Mouse (Mus musculus) adrenal gland (tissue): ENCODE results near the gene Gnl1.
"Not testable (repeated sequence)": the region's sequence is repeated elsewhere in the genome, so short reads cannot be mapped to it uniquely, and the experiment has no call there.

ENCODE experiments used
- intact Hi-C: fragments of 180-260 bp; cut with DNase I; formaldehyde crosslinking; loops from one replicate; pipeline ENCODE4 v1.15.1; 2025
- long read RNA-seq, 2 experiments: library from polyadenylated mRNA; unstranded; transcript quantifications; one replicate each; pipeline ENCODE4 v2.0.0; 2020; ENCODE audit warnings: borderline replicate concordance in 1 of 2; ENCODE audit not compliant: insufficient replicate concordance in 1 of 2

Gnl1 gene
- long read RNA-seq, experiment 1, transcript Gnl1-201 (12 exons, 2,848 nt) = major isoform, 16 of 19 reads
- long read RNA-seq, experiment 1, partial matches to known transcripts = 2 of 19 reads
- long read RNA-seq, experiment 1, other reads (novel, unspliced or antisense) = 1 of 19 reads
- long read RNA-seq, experiment 2, transcript Gnl1-201 (12 exons, 2,848 nt) = major isoform, 12 of 15 reads
- long read RNA-seq, experiment 2, partial matches to known transcripts = 3 of 15 reads
- long read RNA-seq, experiment 2, other reads (novel, unspliced or antisense) = 0 of 15 reads

DNA sequence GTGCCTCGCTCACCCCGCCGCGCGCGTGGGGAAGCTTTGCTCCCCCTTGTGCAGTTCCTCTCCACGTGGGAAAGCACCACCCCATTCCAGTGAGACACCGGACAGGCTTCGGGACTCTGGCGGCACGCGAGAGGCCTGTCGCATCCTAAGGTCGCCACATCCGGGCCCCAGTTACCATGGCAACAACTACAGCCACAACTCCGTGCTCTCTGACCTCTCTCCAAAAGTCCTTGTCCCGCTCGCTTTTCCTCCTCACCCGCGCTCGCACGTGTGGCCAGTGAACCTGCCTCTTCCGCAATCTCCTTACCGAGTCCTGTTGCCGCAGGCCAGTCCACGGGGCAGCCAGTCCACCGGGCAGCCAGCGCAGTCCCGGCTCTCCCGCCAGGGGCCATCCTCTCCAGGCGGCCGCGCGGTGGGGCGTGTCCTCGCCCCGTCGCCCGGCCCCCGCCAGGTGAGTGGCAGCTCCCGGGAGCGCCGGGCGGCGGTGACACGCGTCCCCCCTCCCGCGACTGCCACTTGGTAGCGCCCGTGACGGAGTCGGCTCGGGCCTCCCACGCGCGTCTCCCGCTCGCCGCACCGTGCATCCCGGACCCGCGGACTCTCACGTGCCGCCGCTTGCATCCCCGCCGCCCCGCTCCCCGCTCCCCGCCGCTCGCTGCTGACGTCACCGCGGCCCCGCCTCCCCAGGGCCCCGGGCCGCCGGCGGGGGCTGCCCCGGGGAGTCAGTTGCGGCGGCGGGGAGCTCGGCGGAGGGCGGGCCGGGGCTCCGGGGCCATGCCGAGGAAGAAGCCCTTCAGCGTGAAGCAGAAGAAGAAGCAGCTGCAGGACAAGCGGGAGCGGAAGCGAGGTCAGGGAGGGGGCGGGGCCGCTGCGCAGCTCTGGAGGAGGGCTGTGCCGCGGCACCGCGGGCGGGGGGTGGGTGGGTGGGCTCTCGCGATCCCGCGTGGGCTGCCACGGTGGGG, at the start of gene Gnl1, which contains the start of gene Prr3:
TSS of gene Gnl1 (plus strand) at position 451 of the 962 bp plus-strand sequence.
TSS of gene Prr3 (minus strand) at position 836 of the 962 bp plus-strand sequence.
- intact Hi-C loops = loop anchor here (5.0 to 10.0 kb wide), 2 partner anchors 57 to 145 kb away; partner anchors contain the start of gene Tubb5

DNA sequence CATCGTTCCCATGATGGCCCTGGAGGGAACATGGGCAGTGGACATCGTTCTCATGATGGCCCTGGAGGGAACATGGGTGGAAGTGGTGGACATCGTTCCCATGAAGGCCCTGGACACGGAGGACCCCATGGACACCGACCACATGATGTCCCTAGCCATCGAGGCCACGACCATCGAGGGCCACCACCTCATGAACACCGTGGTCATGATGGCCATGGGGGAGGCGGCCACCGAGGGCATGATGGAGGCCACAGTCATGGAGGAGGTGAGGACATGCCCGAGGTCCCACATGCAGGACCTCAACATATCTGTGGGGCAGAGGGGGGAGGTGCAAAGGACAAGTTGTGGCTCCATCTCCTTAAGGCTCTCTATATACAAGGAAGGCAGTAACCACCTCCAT, 49.0 kb upstream of the Gnl1 start:
- intact Hi-C loops = no loop called here

DNA sequence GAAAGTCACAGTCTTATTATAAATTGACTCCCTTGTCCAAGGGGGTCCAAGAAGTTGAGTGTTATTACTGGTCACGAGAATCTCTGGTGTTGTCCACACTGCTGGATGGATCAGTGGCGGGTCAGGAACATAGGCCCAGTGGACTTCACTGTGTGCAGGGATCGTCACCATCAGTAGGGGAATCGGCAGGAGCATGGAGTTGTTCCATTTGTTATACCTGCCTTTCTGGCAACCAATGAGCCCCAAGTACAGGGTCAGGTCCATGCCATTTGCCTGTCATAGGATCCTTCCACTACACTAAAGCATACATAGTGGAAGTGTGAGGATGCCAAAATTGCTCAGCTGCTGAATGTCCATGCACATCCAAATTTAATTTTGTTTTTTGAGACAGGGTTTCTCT, 47.0 kb upstream of the Gnl1 start:
- intact Hi-C loops = no loop called here

DNA sequence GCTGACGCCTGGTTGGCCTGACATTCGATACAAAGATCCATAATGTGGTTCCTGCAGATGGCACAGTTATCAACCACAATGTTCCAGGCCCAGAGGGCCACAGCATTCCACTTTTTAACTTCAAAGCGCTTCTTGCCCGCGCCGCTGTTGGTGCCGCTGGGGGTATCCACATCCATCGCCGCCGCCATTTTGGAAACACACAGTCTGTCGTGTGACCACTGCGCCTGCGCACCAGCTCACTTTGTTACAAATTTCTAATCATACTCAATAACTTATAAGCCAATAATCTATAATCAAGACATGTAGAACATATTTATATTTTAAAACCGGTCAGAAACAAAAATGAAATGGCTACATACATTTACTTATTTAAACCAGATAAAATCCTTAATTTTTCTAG, 43.9 kb upstream of the Gnl1 start:
- intact Hi-C loops = not testable (repeated sequence)

DNA sequence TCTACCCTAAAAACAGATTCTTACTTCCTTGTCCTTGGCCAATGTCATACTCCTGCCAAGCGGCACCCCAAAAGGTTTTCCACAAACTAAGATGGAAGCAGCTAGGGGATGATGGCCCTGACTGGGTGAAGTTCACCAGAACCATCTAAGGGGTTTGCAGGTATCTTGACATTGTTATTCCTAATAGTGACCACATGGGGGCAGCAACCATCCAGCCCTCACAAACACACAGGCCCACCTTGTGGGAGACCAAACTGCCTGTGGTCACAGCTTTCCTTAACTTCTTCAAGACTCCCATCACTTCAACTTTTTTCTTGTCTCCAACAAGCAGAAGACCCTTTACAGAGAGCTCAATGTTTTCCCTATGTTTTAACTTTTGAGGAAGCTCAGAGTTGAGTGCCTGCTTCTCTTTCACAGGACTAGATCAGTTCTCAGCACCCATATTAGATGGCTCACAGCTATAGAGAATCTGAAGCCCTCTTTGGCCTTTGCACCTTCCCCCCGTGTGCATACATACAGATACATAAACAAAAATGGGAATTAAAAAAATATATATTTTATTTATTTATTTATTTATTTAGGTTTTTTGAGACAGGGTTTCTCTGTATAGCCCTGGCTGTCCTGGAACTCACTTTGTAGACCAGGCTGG, 41.8 kb upstream of the Gnl1 start:
- intact Hi-C loops = loop anchor here (2.0 kb wide), 1 partner anchor 55 kb away; no protein-coding TSS in a partner anchor

DNA sequence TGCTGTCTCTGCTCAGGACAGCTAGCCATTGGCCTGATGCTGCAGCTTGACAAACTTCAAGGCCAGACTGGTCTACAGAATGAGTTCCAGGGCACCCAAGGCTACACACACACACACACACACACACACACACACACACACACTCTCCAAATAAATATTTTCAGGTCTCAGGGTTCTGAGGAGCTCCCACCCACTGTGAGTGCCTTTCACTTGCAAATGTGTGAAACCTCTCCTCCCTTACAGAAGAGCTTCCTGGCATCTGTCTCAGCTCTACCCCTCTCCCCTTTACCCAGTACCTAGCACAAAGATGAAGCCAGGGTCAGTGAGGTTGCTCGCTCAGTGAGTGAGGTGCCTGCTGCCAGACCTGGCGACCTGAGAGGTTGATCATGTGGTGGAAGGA, 40.5 kb upstream of the Gnl1 start:
- intact Hi-C loops = loop anchor here (2.0 kb wide), 1 partner anchor 54 kb away; no protein-coding TSS in a partner anchor

DNA sequence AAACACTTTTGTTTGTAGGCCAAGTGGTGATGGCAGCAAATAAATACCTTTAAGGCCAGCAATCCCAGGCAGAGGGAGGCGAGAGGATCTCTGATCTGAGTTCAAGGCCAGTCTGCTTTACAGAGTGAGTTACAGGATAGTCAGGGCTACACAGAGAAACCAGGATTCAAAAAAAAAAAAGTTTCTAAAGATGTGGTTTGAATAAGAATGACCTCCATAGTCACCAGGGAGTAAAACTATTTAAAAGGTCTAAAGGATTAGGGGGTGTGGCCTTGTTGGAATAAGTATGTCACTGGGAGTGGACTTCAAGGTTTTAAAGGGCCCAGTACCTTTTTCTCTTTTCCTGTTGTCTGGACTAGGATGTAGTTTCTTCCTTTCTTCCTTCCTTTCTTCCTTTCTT, 39.7 kb upstream of the Gnl1 start:
- intact Hi-C loops = loop anchor here (2.0 kb wide), 1 partner anchor 53 kb away; no protein-coding TSS in a partner anchor

DNA sequence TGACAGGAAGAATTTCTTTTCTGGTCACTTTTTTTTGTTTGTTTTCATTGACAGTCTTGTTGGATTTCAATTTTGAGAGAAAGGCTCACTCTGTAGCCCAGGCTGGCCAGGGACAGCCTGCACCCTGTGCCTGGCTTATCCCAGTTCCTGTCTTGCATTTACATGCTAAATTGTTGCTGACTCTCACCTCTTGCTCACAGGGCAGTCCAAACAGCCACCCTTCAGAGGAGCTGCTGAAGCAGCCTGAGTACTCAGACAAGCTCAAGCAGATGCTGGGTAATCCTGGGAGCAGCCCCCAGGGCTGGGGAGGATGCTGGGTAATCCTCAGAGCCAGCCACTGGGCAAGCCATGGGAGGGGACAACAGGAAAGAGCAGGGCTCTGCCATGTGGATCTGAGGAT, 28.7 kb upstream of the Gnl1 start:
- intact Hi-C loops = not testable (repeated sequence)

DNA sequence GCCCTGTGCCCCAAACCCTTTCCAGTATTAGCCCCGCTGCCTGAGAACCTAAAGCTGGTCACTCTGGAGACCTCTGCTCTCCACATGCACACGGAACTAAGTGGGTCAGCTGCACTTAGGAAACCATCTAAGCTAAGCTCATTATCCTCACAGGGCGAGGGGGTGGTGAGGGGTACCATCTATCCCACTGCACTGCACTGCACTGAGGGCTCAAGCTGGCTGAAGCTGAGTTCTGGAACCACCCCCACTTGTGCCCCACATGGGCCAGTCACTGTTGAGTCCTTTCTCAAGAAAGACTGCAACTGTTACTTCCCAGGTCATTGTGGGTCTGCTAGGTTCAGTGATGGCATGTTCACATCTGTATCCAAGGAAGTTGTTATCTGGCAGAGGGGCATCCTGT, 27.1 kb upstream of the Gnl1 start:
- intact Hi-C loops = not testable (repeated sequence)

DNA sequence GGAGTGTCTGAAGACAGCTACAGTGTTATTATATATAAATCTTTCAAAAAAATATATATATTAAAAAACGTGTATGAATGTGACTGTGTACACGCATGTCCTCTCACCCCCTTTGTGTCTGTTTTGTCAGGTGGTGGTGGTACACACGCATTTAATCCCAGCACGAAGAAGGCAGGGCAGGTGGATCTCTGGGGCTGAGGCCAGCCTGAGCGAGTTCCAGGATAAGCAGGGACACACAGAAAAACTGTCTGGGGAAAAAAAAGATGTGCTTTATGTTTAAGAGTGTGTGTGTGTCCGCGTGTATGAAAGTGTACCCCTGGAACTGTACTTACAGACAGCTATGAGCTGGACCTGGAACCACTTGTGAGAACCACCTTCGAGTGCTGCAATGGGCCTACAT, 25.0 kb upstream of the Gnl1 start:
- intact Hi-C loops = no loop called here

DNA sequence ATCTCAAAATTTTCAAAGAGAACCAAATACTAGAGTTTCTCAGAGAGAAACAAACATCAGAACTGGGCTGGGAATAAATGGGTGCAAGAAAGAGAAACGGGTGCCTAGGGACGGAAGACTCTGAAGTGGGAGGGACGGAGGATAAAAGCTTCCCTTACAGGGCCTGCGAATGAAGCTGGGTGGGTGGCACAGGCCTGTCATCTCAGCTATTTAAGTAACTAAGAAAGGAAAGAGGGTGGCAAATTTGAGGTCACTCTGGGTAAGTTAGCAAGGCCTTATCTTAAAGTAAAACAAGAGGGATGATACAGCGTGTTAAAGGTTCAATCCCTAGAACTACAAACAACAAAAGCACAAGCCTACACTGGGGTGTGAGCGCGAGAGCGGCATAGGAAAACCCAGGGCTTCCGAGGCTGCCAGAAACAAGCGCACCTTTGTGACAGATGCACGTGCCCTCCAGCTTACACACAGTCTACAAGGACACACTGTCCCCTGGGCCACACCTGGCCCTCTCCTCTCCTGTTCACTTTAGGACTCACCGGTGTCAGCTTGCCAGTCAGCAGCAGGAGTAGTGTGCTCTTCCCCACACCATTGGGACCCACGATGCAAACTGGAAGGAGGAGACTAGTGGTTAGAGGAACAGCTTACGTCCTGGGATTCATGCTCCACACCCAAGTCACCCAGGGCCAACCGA, 21.0 kb upstream of the Gnl1 start:
- intact Hi-C loops = no loop called here

DNA sequence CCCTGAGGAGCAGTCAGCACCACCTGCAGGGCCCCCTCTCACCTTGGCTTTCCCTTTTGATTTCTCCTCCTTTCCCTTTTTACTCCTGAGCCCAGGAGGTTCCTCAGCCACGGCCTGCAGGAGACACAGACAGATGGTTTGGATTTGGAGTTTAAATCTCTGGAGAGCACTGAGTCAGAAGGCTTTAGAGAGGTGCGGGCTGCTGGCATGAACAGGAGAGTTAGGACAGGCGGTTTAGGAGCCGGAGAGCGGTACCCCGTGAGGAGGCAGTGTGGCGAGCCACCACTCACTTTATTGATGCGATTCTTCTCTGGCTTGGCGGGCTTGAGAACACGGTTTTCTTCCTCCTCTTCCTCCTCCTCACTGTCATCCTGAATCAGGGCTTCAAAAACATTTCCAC, 16.4 kb upstream of the Gnl1 start:
- intact Hi-C loops = no loop called here

DNA sequence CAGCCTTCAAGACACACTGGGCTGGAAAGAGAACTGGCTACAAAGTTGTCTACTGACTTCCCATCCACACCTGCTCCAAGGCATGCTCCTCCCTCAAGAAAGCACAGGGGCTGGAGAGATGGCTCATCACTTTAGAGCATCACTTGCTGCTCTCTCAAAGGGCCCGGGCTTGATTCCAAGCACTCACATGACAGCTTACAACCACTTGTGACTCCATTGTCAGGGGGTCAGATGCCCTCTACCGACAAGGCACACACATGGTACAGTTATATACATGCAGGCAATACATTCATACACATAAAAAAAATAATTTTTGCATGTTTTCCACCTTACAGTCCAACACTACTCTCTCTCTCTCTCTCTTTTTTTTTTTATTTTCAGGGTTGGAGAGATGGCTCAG, 12.0 kb upstream of the Gnl1 start:
- intact Hi-C loops = no loop called here

DNA sequence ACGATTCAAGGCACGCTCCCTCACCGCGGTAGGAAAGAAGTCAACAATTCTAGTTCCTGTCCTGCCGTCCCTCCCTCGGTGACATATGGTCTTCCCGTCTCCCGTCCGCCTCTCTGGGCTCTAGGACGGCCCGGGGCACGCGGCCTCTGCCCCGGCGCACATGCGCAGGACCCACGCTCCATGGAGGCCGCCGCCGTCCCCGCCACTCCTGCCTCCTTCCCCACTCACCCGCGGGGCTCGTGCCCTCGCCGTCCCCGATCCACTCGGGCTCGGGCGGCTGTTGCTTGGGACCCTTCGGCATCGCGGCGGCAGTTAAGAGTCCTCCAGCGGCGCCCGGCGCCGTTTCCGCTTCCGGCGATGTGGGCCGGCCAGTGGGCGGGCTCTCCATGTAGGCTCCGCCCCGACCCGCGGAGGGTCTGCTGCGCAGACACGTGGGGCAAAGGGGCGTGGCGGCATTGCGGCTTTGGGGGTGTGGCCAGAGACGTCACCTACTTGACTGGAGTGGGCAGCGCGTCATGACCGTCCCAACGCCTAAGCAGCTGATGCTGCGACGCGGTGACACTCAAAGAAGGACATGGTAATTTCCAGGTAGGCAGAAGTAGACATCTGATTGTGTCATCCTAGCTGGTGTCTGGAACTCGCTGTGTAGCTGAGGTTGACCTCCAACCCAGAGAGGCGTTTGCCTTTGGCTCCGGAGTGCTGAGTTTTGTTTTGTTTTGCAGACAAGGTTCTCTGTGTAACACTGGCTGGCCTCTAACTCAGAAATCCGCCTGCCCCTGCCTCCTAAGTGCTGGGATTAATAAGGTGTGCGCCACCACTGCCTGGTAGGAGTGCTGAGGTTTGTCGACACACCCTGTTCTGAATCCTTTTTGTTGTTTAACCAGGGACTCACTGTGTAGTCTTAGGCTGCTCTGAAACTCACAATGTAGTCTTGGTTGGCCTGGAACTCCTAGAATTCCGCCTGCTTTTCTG, 9.9 kb upstream of the Gnl1 start, which contains the start of gene Abcf1:
TSS of gene Abcf1 (minus strand) at position 344 of the 972 bp plus-strand sequence.
- intact Hi-C loops = loop anchor here (10.0 kb wide), 1 partner anchor 135 kb away; the partner anchor contains the start of gene Tubb5

DNA sequence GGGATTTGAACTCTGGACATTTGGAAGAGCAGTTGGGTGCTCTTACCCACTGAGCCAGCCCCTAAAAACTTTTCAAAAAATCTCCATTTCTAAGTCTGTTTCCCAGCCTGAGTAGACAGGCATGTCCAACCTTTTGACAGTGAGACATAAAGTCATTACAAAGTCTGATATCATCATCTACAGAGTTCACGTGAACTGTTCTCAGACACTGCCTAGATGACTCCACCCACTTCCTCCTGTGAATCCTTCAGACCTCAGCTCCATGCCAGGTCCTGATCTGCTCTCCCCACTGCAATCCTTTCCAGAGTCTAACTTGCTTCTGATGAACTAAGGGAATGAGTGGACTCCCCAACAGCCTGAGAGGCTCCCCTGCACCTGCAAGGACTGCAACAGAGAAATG, 7.5 kb upstream of the Gnl1 start:
- intact Hi-C loops = loop anchor here (10.0 kb wide), 1 partner anchor 137 kb away; the partner anchor contains the start of gene Tubb5

DNA sequence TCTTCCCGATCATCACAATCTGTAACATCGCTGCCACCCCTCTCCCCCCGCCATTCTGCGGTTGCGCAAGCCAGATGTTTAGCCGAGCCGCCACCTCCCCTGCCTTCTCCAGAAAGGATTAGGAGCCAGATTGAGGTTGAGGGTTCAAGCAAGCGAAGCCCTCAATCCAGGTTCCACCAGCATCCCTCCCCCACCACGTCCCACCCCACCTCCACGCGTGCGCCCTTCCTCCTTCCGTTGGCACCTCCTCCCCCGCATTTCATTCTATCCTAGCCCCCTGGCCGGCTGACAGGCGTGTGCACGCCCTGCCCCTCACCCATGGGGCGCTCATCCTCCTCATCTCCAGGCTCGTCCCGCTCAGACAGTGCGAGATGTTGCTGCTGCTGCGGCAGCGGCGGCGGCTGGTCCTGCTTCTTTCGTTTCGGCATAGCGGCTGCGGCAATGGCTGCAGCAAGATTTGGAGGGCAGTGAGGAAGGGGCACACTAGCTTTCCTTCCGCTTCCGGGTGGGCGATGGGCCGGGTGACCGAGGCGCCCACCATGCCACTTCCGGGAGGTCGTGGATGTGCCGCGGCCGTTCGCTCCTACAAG, 745 bp upstream of the Gnl1 start:
- intact Hi-C loops = loop anchor here (5.0 to 10.0 kb wide), 2 partner anchors 57 to 144 kb away; partner anchors contain the start of gene Tubb5

DNA sequence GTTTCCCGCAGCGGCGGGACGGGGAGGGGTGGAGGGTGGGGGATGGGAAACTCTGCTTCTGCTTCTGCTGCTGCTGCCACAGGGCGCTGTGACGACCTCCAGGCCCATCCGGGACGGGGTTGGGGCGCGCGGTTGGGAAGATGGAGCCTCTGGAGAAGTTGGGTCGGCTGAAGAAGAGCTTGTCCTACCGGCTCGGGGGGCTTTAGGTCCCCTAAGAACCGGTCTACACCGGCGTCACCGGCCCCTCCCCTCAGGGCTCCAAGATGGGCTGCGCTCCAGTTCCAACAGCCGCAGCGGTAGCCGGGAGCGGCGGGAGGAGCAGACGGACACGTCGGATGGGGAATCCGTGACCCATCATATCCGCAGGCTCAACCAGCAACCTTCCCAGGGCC, 708 bp downstream of the Gnl1 start:
- intact Hi-C loops = no loop called here

DNA sequence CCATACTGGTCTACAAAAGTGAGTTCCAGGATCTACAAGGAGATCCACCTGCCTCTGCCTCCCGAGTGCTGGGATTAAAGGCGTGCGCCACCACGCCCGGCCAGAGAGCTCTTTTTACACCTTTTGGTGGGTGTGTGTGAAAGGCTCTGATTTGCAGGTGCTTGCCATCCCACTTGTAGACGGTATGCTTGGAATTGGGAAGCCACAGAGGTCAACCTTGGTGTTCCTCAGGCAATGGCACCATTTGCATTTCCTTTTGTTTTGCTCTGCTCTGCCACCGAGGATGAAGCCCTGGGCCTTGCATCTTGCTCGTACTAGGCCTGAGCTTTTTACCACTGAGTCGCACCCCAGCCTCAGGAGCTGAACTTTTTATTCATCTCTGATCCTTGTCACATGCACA, 2.1 kb downstream of the Gnl1 start:
- intact Hi-C loops = no loop called here

DNA sequence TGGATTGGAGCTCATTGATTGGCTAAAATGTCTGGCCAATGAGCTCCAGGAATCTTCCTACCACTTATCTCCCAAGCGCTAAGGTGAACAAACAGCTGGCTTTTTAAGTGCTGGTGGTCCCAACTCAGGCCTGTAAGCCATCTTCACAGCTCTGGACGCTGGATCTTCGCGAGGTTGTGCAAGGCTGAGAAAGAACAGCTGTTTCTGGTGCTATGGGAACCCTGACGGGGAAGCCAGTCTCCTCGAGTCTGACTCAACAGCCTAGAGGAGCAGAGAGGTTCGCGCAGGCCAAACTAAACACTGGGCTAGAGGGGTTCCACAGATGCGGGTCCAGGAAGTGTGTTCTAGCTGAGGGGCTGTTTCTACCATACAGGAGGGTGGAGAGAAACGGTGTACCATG, 12.1 kb downstream of the Gnl1 start:
- intact Hi-C loops = loop anchor here (2.0 kb wide), 1 partner anchor 53 kb away; no protein-coding TSS in a partner anchor
